Mouse (Mus musculus) cerebellum, adult 2 months (tissue): ENCODE measurements around the gene Gm20458.

ENCODE experiments used
- CTCF ChIP-seq: fragments of 200-500 bp; IDR thresholded peaks from 2 replicates; pipeline ENCODE4 v1.5.1; 2011; ENCODE audit warnings: low read depth, mild to moderate bottlenecking, control low read depth, low read length, moderate library complexity, borderline replicate concordance; ENCODE audit not compliant: insufficient read depth
- POLR2A ChIP-seq: fragments of 200-500 bp; IDR thresholded peaks from 2 replicates; pipeline ENCODE4 v1.6.1; 2011; ENCODE audit warnings: low read length, control low read depth, borderline replicate concordance; ENCODE audit not compliant: insufficient read depth

GRCm38 (mm10) chr2:164504919-164505318, 44.2 kb downstream of the Gm20458 start:
- TF ChIP-seq CTCF = no peak
- TF ChIP-seq POLR2A = no peak
